Mouse (Mus musculus) layer of hippocampus, adult 18-20 months (tissue): ENCODE data around the gene Ran. TPM values are rescaled to one million over a fixed set of nuclear protein-coding genes. Genes with fewer than 3 reads are reported as not detected.

Experiments used
- DNase-seq, 2 experiments: peaks; one replicate each; pipeline ENCODE4 v3.0.0; 2022; ENCODE audit warnings: low spot score in 2 of 2
- total RNA-seq, 2 experiments: library from RNA; stranded (reverse); gene quantifications; 2 replicates each; pipeline ENCODE4 v1.2.3; 2021

Gene Ran
- total RNA-seq, 2 experiments from 2014 or later = 161 to 173 TPM

- DNase-seq = no peak
Observed at GRCm38 (mm10) chr5:129010937-129011336, 8.9 kb upstream of the Ran start.

GRCm38 (mm10) chr5:129015020-129015419 is 4.8 kb upstream of the Ran start:
- no peak for DNase-seq

DNA sequence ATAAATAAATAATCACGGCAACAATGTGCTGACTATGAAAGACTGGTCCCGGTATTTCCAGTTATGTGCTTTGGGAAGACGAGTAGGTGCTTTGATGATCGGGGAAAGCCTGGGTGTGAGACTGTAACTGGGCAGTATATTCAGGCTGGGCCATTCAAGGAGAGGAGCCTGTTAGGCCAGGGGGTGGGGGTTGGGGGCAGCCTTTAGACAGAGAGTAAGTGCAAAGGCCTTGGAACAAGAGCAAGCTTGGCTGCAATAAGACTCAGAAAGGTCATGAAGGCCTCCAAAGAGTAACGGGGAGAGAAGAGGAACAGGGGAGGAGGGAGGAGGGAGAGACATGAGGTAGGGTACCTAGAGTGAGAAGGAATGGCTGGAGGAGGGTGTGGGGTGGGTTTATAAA is 4.3 kb upstream of the Ran start:
- DNase-seq = no peak

DNA sequence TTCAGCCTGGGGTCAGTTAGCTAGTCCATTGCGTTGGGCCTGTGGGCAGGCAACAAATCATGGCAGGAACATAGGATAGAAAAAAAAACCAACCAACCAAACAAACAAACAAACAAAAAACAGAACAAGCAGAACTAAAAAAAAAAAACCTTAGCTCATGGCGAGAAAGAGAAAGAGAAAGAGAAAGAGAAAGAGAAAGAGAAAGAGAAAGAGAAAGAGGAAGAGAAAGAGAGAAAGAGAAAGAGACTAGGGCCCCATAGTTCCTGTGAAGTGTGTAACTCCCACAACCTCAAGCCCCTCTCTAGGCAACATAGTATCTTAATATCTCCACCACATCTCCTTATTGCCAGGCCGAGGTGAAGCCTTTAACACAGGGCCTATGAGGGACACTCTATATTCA is 3.5 kb upstream of the Ran start:
- no peak for DNase-seq

DNA sequence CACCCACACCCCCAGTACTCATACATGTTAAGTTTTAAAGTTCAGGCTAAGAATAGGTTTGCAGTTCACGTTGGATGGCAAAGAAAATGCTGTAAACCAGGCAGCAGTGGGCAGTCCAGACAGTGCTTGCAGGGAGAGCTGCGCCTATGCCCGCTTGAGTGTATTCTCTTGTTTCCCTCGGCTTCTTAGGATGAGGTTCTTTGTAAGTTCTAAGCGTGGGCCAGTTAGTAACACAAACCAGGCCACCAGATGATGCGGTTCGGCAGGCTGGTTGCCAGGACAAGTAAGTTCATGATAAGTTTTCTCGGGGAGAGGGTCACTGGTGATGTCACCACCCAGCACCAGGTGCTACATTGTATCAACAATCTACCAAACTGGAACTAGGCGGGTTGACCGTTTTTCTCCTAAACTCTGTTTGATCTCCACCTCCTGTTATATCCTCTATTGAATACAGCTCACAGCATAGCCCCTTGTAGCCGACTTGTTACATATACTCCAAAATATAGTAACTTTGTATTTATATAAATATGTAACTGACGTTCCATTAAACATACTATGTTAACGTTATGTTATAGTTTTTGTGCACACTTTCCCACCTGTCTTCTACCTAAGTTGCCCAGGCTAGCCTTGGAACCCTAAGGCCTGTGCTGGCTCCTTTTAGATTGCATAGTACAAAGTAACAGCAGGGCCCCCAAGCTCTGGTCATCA is 933 bp upstream of the Ran start:
- DNase-seq = no peak

GRCm38 (mm10) chr5:129020300-129020668 is 415 bp downstream of the Ran start:
- no peak for DNase-seq

- no peak for DNase-seq
Observed at GRCm38 (mm10) chr5:129020731-129021130, 862 bp downstream of the Ran start.

- DNase-seq = no peak
Observed at GRCm38 (mm10) chr5:129025048-129025447, 5.2 kb downstream of the Ran start.

GRCm38 (mm10) chr5:129025725-129026124 is 5.9 kb downstream of the Ran start:
- DNase-seq = no peak

DNA sequence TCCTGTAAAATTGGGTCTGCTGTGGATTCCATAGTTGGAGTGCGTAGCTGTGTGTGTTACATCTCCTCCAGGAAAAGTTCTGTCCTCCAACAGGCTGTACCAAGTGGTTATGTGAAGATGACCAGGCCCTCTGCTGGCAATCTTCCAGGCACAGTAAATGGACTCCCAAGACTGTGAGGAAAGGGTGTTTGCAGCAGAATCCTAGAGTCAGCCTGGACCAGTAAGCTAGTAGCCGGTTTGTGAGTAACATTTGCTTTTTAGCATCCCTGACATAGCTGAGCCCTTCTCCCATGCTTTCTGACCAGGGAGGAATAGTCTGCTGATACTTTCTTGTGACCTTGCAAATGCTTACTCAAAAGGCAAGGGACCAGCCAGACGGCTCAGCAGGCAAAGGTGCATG is 6.3 kb downstream of the Ran start:
- DNase-seq = no peak

GRCm38 (mm10) chr5:129026637-129027036 is 6.8 kb downstream of the Ran start:
- no peak for DNase-seq

GRCm38 (mm10) chr5:129029131-129029723 is 9.4 kb downstream of the Ran start:
- no peak for DNase-seq

GRCm38 (mm10) chr5:129036678-129037077 is 16.8 kb downstream of the Ran start:
- no peak for DNase-seq

GRCm38 (mm10) chr5:129037739-129038138 is 17.9 kb downstream of the Ran start:
- DNase-seq = no peak

GRCm38 (mm10) chr5:129045641-129046580 is 26.0 kb downstream of the Ran start:
- DNase-seq = peak in 1 of 2 experiments; percentile 62

DNA sequence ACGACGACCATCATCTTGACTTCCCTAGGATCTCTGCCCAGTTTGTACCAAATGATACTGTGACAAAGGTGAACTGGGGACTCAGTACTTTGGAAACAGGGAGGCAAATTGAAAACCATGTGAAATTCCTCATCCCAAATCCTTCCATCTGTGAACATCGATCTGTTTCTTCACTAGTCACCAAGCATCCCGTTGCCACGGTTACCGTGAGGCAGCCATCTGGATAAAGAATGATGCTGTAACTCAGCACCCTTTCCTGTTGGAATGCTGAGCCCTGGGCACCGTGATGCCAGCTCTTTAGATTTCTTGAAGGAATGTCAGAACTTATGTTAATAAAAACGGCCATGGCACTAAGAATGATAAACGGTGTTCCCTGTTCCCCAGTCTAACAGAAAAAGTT is 29.5 kb downstream of the Ran start:
- DNase-seq = peak; percentile 81 to 94

DNA sequence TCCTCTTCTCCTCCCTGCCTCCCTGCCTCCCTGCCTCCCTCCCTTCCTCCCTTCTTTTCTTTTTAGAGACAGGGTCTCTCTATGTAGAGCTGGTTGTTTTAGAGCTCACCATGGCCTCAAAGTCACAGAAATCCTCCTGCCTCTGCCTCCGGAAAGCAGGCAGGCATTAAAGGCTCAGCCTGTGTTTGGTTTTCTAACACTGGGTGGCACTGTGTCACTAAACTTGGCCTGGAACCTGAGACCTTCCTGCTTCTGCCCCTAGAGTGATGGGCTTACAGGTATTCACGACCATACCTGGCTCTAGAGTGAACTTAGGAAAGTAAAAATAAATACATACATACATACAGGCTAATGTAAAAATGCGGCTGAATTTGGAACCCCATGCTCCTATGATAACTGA is 32.0 kb downstream of the Ran start:
- DNase-seq = no peak

DNA sequence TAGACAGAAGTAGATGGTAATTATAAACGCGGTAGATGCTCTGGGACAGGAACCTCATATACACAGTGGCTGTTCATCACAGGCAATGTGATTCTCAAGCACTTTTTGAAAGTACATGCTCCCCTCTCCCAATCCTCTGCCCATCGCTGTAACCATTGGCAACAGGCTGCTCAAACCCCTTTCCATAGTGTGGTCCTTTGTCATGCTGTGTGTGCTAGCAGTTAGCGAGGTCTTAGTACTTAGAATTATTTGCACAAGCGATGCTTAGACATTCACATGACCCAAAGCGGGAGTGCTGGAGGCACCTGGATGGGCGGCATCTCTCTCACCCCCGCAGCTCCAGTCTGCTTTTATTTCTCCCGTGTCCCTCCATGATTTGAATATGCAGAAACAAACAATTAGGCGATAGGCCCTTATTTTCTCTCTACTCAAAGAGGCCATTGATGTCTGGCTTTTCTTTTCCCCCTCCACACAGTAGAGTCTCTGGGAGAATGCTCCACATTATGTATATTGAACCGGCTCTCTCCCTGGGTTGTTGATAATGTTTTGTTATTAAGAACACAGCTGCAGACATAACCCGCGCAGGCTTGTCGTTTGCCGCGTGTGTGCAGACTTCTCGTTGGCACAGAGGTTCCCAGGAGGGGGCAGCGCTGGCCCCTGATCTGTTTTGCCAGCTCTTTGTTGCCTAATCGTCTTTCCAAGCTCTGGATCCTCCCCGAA is 32.9 kb downstream of the Ran start:
- DNase-seq = no peak

DNA sequence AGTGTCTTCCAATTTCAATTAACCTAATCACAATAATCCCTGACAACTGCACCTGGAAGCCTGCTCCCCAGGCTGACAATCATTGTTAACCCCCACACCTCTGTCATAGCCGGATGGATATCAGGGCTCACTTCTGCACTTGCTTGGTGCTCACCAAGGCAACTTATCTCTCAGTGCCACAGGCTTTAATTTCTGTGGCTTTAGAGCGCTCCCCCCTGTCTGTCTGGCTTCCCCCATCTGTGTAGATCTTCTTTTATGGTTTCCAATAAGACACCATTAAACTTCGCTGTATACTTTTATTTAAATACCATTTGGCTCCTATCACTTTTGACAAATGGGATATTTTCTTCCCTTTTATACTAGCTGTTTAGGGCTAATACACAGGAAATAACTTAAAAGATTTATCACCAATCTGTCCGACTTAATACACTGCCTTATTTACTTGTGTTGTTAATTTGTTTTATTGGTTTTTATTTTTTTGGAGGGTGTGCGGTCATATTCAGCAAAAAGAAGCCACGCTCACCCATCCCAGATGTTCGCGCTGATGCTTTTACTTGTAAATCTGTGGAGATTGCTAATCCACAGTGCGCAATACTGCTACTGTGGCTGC is 34.9 kb downstream of the Ran start:
- no peak for DNase-seq

DNA sequence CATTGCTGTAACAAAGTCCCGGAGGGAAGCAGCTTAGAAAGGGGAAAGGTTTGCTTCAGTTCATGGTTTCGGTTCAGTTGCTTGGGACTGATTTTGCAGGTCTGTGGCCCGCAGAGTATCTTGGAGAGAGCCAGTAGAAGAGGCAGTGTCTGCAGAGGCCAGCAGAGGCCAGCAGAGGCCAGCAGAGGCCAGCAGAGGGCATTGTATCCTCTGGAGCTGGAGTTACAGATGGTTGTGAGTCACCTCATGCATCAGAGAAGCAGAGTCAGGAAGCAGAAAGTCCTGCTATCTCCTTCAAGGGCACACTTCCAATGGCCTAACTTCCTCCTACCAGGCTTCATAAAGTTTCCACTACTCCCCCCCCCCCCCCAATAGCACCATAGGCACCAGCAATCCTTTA is 39.2 kb downstream of the Ran start:
- DNase-seq = no peak

DNA sequence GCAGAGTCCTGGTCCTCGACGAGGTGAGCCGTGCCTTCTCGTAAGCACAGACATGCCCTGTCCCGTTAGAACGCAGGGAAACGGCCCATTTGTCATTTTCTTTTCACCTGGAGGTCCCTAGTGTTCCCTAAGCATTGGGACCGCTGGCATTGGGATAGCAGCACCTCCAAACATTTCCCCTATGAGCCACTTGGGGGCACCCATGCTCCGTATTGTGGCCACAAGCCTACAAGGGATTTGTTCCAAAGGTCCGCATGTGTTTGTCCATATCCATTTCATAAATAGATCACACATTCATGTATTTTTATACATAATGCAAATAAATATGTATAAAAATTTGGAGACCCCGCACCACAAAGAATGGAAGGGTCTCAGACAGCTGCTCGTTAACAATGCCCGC is 41.7 kb downstream of the Ran start:
- DNase-seq = peak; percentile 62 to 87
